Mouse (Mus musculus) forebrain, postnatal 0 days (tissue): ENCODE measurements at regions not wholly inside any gene's neighbourhood (a gene's known extent, or its start where the extent isn't known, plus 50 kb on each side); places are given as distances from the start of the nearest gene placed in this dataset.
A peak's percentile ranks its signal among the peaks of the same experiment; 100 is the strongest.

Experiments used
- ATAC-seq: fragments of 200-750 bp; cut with Nextera tagmentation; 2 replicates; pipeline ENCODE4 v1.8.0; 2017; ENCODE audit warnings: mild to moderate bottlenecking, moderate library complexity
- DNase-seq: peaks from one replicate; pipeline ENCODE4 v3.0.0-alpha.2; 2015
- H3K27ac ChIP-seq: fragments of 300-500 bp; sonication (generic); 2 replicates; pipeline ENCODE4 v1.5.1; 2014; ENCODE audit warnings: low read depth, mild to moderate bottlenecking, antibody characterized with exemption, low read length, moderate library complexity, mixed read lengths
- H3K27me3 ChIP-seq: fragments of 300-500 bp; sonication (generic); 2 replicates; pipeline ENCODE4 v1.6.1; 2014; ENCODE audit warnings: mild to moderate bottlenecking, low read length, mixed read lengths; ENCODE audit not compliant: insufficient read depth
- H3K36me3 ChIP-seq: fragments of 300-500 bp; sonication (generic); 2 replicates; pipeline ENCODE4 v1.6.1; 2014; ENCODE audit warnings: mild to moderate bottlenecking, moderate library complexity; ENCODE audit not compliant: insufficient read depth
- H3K4me1 ChIP-seq: fragments of 300-500 bp; sonication (generic); 2 replicates; pipeline ENCODE4 v1.6.1; 2014; ENCODE audit warnings: antibody characterized with exemption; ENCODE audit not compliant: insufficient read depth
- H3K4me2 ChIP-seq: fragments of 300-500 bp; sonication (generic); 2 replicates; pipeline ENCODE4 v1.6.1; 2014; ENCODE audit warnings: low read depth, mild to moderate bottlenecking, moderate library complexity
- H3K4me3 ChIP-seq: fragments of 300-500 bp; sonication (generic); 2 replicates; pipeline ENCODE4 v1.5.1; 2014; ENCODE audit warnings: low read depth, low read length, mixed read lengths
- H3K9ac ChIP-seq: fragments of 300-500 bp; sonication (generic); 2 replicates; pipeline ENCODE4 v1.6.1; 2014; ENCODE audit warnings: mild to moderate bottlenecking
- H3K9me3 ChIP-seq: fragments of 300-500 bp; sonication (generic); 2 replicates; pipeline ENCODE4 v1.6.1; 2016; ENCODE audit warnings: low read length
- CTCF ChIP-seq: sonication (generic); IDR thresholded peaks from 2 replicates; pipeline ENCODE4 v1.5.1; 2016; ENCODE audit warnings: antibody characterized with exemption, control low read depth, low read depth
- WGBS: fragments of 180-500 bp; shearing (Covaris S2); extraction: QIAGEN DNeasy Blood & Tissue Kit; methylation state at CpG from one replicate; pipeline ENCODE4 v1.1.7; 2014; 5-methylcytosine and 5-hydroxymethylcytosine counted together

DNA sequence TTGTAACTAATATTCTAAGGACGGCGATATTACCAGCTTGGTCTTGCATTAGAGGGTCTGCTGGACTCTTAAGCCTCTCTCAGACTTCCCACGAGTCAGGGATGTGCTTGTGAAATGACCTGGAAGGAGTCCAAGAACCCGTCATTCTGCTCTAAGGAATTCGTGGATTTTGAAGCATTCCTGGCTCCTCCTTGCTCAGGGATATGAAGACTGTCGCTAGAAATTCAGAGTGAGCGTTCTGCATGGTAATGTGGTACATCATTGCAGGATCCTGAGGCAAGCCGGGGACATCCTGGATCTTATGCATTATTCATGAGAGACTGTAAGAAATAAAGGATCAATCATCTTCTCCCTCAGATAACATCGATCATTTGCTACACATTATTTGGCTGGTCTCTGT, 162.6 kb upstream of the Fam92a start:
- peak; percentile 92 for ATAC-seq

DNA sequence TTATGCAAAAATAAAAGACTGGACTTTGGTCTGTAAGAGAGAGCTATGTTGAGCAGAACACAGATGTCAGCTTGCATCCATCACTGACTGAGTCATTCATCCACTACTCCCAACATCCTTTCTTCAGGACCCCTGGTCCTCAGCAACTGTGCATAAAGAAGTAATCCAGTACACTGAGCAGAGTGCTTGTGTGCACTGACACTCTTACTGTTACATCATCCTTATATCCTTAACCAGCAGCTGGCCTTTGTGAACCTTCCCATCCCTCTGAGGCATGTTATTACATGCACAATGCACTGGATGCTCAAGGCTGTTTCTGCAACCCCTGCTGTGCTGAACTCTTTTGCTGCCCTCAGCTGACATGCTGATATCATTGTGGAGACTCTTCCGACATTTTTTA, 144.2 kb upstream of the Fam92a start:
- H3K4me3 ChIP-seq, result no peak overlapping the region
- H3K4me2 ChIP-seq, result no peak overlapping the region
- H3K36me3 ChIP-seq, result no peaks in the 10 kb centered on the region
- no peaks in the 10 kb centered on the region for H3K9me3 ChIP-seq
- H3K27ac ChIP-seq, result no peak overlapping the region
- H3K27me3 ChIP-seq, result no peaks in the 10 kb centered on the region
- no peaks in the 10 kb centered on the region for H3K4me1 ChIP-seq
- no peak for DNase-seq
- no peak overlapping the region for H3K9ac ChIP-seq
- no peak for TF ChIP-seq CTCF
- ATAC-seq, result no peak; the same call in 1 of the 2 replicates
- whole genome bisulfite sequencing, result 69% methylated on average over 1 of the region's 1 CpGs

More for the DNA sequence above, 162.6 kb upstream of the Fam92a start:
- Histone ChIP-seq H3K4me3 (no peak overlapping the region), H3K4me2 (peak overlapping the region; percentile 23), H3K4me1 (no peaks in the 10 kb centered on the region), H3K27ac (peak overlapping the region; percentile 51), H3K36me3 (no peaks in the 10 kb centered on the region), H3K9me3 (no peaks in the 10 kb centered on the region), H3K27me3 (no peaks in the 10 kb centered on the region), H3K9ac (no peak overlapping the region)
- WGBS, result 26% methylated on average over 9 of the region's 9 CpGs
- no peak for DNase-seq
- TF ChIP-seq CTCF, result no peak

DNA sequence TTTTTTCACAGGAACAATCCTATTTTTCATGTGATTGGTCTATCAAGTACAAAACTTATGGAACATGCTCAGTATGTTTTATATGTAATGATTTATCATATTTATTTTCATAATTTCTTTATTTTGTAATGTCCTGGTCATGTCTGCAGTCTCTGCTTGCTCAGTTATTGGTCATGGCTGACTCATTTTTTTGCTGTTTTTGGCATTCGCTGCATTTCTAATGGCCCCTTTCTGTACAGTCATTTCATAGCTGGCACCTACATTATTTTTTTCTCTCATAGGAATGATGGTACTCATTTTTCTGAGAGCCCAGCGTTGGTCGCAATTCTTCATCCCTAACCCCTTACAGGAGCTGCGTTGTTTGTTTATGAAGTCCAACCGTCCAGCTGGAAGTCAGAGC, 136.5 kb upstream of the Fam92a start:
- DNase-seq (no peak), ATAC-seq (no peak)
- no peak for TF ChIP-seq CTCF
- no peaks in the 10 kb centered on the region for H3K27me3 ChIP-seq
- H3K9ac ChIP-seq, result no peak overlapping the region
- H3K4me2 ChIP-seq, result no peak overlapping the region
- H3K9me3 ChIP-seq, result no peaks in the 10 kb centered on the region
- H3K4me1 ChIP-seq, result peaks cover 10% of the 10 kb centered on the region; the same call in 1 of the 2 replicates
- no peaks in the 10 kb centered on the region for H3K36me3 ChIP-seq
- H3K4me3 ChIP-seq, result no peak overlapping the region
- 91% methylated on average over 5 of the region's 5 CpGs for WGBS
- H3K27ac ChIP-seq, result no peak overlapping the region

DNA sequence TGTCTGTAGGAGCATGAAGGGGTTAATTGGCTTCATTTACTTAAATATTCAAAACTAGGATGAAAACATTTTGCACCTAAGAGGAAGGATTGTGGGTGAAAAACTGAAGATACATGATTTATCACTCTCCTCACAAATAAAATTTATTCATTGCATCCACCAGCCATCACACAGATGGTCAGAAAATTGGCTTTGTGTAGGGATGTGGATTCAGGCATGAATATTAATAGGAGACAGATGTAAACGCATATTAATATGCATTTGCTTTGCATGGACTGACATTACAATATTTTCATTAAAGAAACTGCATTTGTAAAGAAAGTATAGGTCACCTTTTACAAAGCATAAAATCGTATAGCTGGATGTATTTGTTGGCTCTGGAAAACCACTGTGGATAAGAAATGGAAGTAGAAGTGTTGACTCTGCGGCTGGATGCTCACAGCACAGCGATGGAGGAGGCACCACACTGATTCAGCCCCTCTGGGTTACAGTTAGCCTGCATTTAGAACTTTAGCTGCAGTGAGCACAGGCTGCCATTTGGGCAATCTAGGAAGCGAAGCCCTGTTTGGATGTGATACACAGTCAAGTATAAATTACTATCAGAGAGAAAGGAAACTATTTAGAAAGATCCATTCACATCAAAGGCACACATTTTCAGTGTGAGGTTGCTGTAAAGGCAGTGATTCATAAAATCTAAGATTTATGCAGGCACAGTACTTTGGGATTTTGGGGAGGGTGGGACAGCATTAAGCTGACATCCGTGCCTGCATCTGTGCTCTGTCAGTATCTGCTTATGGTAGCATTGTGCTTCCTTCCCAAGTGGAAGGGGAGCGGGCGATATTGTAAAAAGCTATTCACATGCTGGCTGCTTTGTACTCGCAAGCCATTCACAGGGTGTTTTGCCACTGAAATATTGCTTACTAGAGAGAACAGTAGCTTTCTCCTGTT, 135.1 kb upstream of the Fam92a start:
- TF ChIP-seq CTCF, result 0 out of 2 replicates have a peak, but pooled peaks have one; percentile 5
- Histone ChIP-seq H3K9me3 (no peaks in the 10 kb centered on the region), H3K4me2 (peak overlapping the region; percentile 17), H3K9ac (no peak overlapping the region; the same call in 1 of the 2 replicates), H3K36me3 (no peaks in the 10 kb centered on the region), H3K27ac (peak overlapping the region; percentile 69), H3K4me3 (no peak overlapping the region), H3K4me1 (peaks cover 10% of the 10 kb centered on the region; the same call in 1 of the 2 replicates), H3K27me3 (no peaks in the 10 kb centered on the region)
- ATAC-seq, result peak; percentile 87
- DNase-seq, result peak; percentile 67
- 31% methylated on average over 9 of the region's 9 CpGs for WGBS

DNA sequence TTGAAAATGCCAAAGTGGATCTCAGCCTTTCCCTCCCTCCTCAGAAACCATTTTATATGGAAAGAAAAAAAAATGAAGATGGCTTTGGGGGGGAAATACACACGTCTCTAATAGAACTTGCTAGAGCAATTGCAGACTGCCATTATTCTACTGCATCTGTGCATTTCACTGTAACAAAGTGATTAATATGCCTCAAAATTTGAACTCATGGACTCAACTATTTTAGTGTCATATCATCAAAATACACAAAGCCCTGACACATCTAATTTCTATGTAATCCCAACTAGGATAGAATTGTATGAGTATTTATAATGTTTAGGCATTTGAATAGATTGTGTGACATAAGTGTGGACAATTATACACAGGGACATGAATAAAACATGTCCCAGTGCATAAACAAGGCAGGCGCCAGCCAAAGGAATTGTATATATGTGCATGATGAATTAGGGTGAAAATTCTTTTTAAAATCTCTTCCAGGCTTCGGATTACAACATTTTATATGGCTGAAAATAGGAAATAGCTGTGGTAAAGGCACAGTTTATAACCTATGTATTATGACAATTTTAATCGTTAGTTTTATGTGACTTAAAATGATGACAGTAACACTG, 115.4 kb upstream of the Fam92a start:
- no peak overlapping the region for H3K9ac ChIP-seq
- no peak for TF ChIP-seq CTCF
- ATAC-seq (peak; percentile 45; the same call in 1 of the 2 replicates), DNase-seq (no peak)
- H3K27me3 ChIP-seq, result no peaks in the 10 kb centered on the region
- H3K4me1 ChIP-seq, result no peaks in the 10 kb centered on the region; the same call in 1 of the 2 replicates
- no peaks in the 10 kb centered on the region for H3K9me3 ChIP-seq
- 34% methylated on average over 4 of the region's 4 CpGs for WGBS
- H3K4me3 ChIP-seq, result no peak overlapping the region
- H3K27ac ChIP-seq, result no peak overlapping the region
- H3K36me3 ChIP-seq, result no peaks in the 10 kb centered on the region
- H3K4me2 ChIP-seq, result no peak overlapping the region

DNA sequence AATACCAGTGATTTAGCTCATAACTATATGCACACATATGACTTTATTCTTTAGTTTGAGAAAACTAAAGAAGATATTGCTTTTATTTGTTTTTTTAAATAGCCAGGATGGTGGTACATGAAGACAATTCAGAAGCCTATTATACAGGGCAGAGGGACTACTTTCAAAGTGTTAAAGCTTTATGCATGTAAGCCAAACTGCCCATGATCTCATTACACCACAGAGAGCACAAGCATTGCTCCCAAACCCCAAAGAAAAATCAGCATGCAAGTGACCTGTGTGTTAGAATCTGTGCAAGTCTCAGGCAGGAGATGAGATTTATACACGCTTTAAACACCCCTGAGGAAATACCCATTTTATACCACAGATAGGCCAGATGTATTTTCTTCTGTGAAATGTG, 114.6 kb upstream of the Fam92a start:
- H3K9me3 ChIP-seq, result no peaks in the 10 kb centered on the region
- DNase-seq (no peak), ATAC-seq (no peak)
- no peak overlapping the region for H3K27ac ChIP-seq
- 45% methylated on average over 1 of the region's 1 CpGs for WGBS
- no peak overlapping the region for H3K4me3 ChIP-seq
- no peak overlapping the region for H3K4me2 ChIP-seq
- no peaks in the 10 kb centered on the region; the same call in 1 of the 2 replicates for H3K4me1 ChIP-seq
- no peaks in the 10 kb centered on the region for H3K36me3 ChIP-seq
- no peak for TF ChIP-seq CTCF
- H3K27me3 ChIP-seq, result no peaks in the 10 kb centered on the region
- H3K9ac ChIP-seq, result no peak overlapping the region

DNA sequence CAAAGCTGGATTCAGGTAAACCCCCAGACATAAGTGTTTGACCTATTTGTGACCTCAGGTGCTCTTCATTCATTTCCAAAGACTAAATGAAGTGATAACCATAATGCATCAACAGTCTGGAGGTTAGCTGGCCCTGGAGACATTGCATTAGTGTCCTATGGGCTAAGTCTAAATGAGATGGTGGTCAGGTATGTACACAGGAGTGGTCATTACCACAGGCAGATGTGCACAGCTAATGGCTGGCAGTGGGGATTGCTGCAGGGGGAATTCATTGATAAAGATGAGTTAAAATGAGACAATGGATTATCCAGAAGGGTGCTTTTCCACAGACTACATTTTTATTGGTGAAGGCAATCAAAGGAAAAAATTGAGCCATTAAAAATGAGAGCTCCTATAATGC, 114.2 kb upstream of the Fam92a start:
- Histone ChIP-seq H3K27ac (no peak overlapping the region), H3K27me3 (no peaks in the 10 kb centered on the region), H3K4me1 (no peaks in the 10 kb centered on the region; the same call in 1 of the 2 replicates), H3K9me3 (no peaks in the 10 kb centered on the region), H3K4me2 (no peak overlapping the region), H3K4me3 (no peak overlapping the region), H3K36me3 (no peaks in the 10 kb centered on the region), H3K9ac (no peak overlapping the region)
- ATAC-seq, result no peak
- no peak for DNase-seq
- TF ChIP-seq CTCF, result no peak
